Mouse (Mus musculus): ENCODE results near the gene Tmem238l. TPM values are rescaled to one million over a fixed set of nuclear protein-coding genes. Genes with fewer than 3 reads are reported as not detected.

Tmem238l gene
- polyA plus RNA-seq (2011; ENCODE audit: insufficient read length, low read depth, missing spikeins): not detected in 2 replicates

DNA sequence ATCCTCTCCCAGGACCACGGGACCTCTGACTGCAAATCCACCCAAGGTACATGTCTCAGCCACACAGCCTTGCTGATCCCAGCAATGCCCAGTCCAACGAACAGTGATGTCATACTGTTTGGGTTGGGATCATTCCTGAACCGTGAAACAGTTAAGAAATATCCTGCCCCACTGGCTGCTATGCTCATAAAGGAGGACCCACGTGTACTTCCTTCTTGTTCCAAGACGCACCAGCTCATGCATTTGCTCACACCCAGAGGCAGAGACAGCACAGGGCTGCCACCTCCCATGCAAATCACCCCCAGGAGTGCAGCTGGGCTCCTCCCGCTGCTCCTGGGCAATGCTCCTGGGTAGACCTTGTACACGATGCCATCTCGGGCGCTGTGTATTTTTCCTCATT lies at the start of gene Tmem238l:
Tmem238l (plus strand) TSS at position 336 of the 400 bp plus-strand sequence.
- Histone ChIP-seq H3K4me1 (ENCODE audit: control insufficient read depth, insufficient read depth, low read length) (no peaks in the 10 kb centered on the region), H3K4me3 (ENCODE audit: insufficient read depth, low read length) (no peak within 1 kb of the TSS), H3K27ac (ENCODE audit: insufficient read depth, low read length) (no peak within 1 kb of the TSS)
- TF ChIP-seq POLR2A (IDR thresholded peaks at IDR 0.05; ENCODE audit: low read depth, low read length) (no peak), CTCF (IDR thresholded peaks at IDR 0.05; ENCODE audit: borderline replicate concordance, insufficient read depth, low read length) (no peak)

DNA sequence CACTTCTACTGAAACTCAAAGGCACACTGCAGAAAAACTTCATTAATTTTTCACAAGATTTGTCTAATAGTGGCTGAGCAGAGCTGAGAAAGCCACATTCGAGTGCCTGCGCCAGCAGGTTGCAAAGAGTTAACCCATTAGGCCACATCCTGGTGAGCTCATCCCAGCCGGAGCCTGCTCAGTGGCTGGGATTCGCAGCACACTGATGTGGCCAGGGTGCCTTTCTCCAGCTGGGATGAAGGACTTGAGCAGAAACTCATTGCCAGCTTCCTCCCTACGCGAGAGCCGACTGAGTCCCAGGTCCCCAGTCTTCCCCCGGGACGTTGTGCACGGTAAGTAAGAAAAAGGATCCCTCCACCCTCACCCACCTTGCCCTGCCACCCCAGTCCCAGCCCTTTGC lies 44.6 kb upstream of the Tmem238l start, which contains the start of gene Pirt:
Pirt (plus strand) TSS at position 171 of the 400 bp plus-strand sequence.
- no peak for TF ChIP-seq CTCF (IDR thresholded peaks at IDR 0.05; ENCODE audit: borderline replicate concordance, insufficient read depth, low read length)
- TF ChIP-seq POLR2A (IDR thresholded peaks at IDR 0.05; ENCODE audit: low read depth, low read length): no peak
- Histone ChIP-seq H3K4me3 (ENCODE audit: insufficient read depth, low read length) (no peak within 1 kb of the TSS), H3K4me1 (ENCODE audit: control insufficient read depth, insufficient read depth, low read length) (no peaks in the 10 kb centered on the region), H3K27ac (ENCODE audit: insufficient read depth, low read length) (no peak within 1 kb of the TSS)

DNA sequence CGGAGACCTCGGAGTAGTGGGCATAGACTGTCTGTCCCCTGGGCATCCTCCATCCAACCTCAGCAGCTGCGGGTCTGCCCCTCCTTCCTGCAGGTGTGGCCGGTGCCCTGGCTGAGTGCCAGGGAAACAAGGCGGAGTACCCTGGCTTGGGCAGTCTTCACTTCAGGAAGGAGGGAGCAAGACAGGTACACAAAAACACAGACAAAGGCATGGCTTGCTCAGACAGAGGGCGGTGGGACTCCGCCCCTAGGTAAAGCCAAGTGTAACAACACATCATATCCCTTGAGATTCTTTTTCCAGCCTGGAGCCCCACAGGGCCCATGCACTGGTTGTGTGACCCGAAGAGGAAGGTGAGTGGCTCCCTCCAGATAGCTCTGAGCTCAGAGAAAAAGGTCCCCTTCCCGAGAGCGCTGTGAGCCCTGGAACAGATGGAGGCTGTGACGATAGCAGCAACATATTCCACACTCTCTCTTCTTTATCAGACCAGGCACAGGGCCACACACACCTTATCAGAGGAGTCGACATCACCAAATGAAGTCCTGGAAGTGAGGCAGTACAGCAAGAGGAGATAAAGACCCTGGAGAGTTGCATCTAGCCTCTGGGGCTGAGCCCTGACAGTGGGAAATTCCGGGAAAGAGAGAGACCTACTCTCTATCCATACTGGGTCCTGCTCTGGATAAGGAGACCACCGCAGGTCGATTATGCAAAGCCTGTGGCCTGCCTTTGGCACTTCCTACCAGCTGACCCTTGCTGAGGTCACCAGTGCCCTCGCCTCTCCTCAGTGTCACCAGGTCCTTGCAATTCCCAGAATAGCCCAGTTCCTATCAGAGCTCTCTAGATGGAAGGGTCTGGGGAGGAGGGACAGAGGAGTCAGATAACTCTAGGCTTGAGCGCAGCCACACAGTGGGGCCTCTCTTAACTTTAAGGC lies 43.6 kb upstream of the Tmem238l start:
- Histone ChIP-seq H3K27ac (ENCODE audit: insufficient read depth, low read length) (no peak overlapping the region), H3K4me3 (ENCODE audit: insufficient read depth, low read length) (no peak overlapping the region), H3K4me1 (ENCODE audit: control insufficient read depth, insufficient read depth, low read length) (no peaks in the 10 kb centered on the region)
- TF ChIP-seq CTCF (IDR thresholded peaks at IDR 0.05; ENCODE audit: borderline replicate concordance, insufficient read depth, low read length) (no peak), POLR2A (IDR thresholded peaks at IDR 0.05; ENCODE audit: low read depth, low read length) (no peak)

DNA sequence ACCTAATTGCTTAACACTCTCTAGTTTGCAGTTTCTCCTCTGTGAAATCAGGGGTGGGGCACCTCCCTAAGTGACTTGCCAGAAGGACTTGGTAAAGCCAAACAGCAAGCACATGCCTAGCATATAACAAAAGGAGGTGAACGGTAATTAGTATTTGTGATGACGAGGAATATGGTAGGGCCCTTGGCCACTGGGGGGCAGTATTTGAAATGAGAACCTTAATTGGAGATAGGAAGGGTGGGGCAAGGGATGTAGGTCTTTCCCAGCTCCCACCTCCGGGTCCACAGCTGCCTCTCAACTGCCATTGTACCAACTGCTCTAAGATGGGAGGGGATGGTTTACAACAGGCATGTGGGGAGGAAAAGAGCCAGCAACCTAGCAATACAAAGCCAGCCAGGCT lies 42.2 kb upstream of the Tmem238l start:
- Histone ChIP-seq H3K4me1 (ENCODE audit: control insufficient read depth, insufficient read depth, low read length) (no peaks in the 10 kb centered on the region), H3K27ac (ENCODE audit: insufficient read depth, low read length) (no peak overlapping the region), H3K4me3 (ENCODE audit: insufficient read depth, low read length) (no peak overlapping the region)
- no peak for TF ChIP-seq POLR2A (IDR thresholded peaks at IDR 0.05; ENCODE audit: low read depth, low read length)
- no peak for TF ChIP-seq CTCF (IDR thresholded peaks at IDR 0.05; ENCODE audit: borderline replicate concordance, insufficient read depth, low read length)

DNA sequence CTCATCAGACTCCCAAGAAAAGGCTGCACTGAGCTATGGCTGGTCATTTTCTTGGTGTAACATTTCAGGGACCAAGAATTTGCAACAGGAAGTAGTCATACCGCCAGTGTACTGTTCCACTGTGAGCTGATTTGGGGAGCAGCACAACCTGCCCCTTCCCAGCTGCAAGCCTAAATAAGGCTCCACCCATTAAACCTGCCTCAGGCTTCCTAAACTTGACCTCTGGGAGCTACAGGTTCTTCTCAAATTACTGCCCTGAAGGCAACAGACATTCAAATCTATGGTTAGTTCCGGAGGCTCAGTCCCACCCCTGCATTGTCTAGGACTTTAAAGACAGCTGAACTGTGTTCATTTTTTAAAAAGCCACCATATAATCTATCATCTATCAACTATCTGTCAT lies 36.4 kb upstream of the Tmem238l start:
- H3K27ac ChIP-seq (ENCODE audit: insufficient read depth, low read length): no peak overlapping the region
- H3K4me1 ChIP-seq (ENCODE audit: control insufficient read depth, insufficient read depth, low read length): no peaks in the 10 kb centered on the region
- H3K4me3 ChIP-seq (ENCODE audit: insufficient read depth, low read length): no peak overlapping the region
- TF ChIP-seq POLR2A (IDR thresholded peaks at IDR 0.05; ENCODE audit: low read depth, low read length) (no peak), CTCF (IDR thresholded peaks at IDR 0.05; ENCODE audit: borderline replicate concordance, insufficient read depth, low read length) (no peak)

DNA sequence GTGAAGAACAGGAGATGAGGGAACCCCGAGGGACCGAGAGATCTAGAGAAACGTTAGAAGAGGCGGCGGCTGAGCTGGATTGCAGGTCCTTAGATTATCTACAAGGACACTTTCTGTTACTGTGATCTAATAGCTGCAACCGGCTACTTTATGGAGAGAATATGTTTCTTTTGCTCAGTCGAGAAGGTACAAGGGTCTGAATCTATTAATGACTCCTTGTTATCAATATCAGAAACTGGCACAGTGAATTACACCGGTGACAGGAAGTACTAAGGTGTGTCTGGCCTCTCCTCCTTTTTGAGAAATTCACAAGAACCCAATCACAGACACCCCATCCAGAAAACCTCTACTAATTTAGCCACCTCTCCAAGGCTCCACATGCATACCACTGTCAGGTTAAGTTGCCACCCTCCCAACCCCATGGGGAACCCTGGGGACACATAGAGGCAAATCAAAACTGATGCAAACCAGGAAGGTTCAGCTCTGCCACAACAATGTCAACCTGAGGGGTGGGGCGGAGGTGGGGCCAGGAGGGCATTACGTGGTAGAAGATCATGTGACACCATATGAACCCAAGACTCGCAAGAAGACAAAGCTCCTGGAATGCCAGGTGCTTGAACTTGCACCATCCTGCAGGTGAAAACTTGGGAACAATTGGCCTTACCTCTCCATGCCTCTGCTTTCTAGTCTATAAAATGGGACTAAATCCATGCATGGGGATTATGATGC lies 32.2 kb upstream of the Tmem238l start:
- Histone ChIP-seq H3K4me3 (ENCODE audit: insufficient read depth, low read length) (no peak overlapping the region), H3K27ac (ENCODE audit: insufficient read depth, low read length) (no peak overlapping the region), H3K4me1 (ENCODE audit: control insufficient read depth, insufficient read depth, low read length) (no peaks in the 10 kb centered on the region)
- TF ChIP-seq CTCF (IDR thresholded peaks at IDR 0.05; ENCODE audit: borderline replicate concordance, insufficient read depth, low read length) (no peak), POLR2A (IDR thresholded peaks at IDR 0.05; ENCODE audit: low read depth, low read length) (no peak)

DNA sequence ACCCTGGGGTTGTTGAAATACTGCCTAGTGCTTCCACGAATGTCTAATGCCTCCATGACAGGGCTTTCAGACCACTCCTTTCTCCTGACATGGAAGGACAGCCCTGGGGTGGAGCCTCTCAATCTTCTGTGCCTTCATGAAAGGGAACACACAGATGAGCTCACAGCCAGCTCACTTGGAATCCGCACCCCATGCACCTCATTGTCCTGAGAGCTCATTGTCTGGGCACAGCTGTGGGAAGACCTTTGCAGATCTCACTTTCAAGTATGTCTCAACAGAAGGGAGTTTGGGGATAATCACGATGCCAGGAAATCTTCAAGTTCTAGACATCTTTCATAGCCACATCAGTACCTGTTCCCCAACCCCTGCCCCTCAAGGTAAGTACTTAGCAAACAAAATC lies 28.1 kb upstream of the Tmem238l start:
- H3K4me1 ChIP-seq (ENCODE audit: control insufficient read depth, insufficient read depth, low read length): no peaks in the 10 kb centered on the region
- TF ChIP-seq POLR2A (IDR thresholded peaks at IDR 0.05; ENCODE audit: low read depth, low read length): no peak
- TF ChIP-seq CTCF (IDR thresholded peaks at IDR 0.05; ENCODE audit: borderline replicate concordance, insufficient read depth, low read length): no peak
- H3K4me3 ChIP-seq (ENCODE audit: insufficient read depth, low read length): no peak overlapping the region
- no peak overlapping the region for H3K27ac ChIP-seq (ENCODE audit: insufficient read depth, low read length)

DNA sequence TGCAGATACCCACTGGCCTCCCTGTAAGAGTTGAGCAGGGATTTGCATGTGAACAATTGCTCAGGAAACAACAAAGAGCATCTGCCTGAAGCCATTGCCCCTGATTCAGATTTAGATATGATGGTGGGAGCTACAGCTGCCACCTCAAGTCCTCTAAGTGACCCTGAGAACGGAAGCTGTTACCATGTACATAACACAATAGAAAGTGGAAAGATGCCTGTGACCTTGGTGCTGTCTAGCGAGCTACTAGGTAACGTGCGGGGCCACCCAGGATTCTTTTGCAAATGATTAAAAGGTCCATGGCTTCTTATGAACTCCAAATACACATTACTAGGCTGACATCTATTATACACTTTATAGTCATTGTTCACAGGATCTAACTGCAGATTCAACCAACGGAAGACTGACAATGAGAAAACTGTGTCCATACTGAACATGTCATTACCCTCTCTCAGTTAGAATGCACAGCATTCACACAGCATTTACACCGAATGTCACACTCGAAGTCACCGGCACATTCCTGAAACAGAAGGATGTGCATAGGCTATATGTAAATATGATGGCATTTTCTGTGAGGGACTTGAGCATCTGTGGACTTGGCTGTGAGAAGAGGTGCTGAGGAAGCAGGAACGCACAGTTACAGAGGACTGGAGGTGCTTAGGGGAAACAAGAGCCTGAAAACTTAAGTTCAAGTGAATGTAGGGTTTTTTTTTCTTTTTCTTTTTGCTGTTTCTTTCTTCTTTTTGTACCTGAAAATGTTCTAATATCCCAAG lies 23.4 kb upstream of the Tmem238l start:
- H3K4me3 ChIP-seq (ENCODE audit: insufficient read depth, low read length): no peak overlapping the region
- H3K4me1 ChIP-seq (ENCODE audit: control insufficient read depth, insufficient read depth, low read length): no peaks in the 10 kb centered on the region
- no peak overlapping the region for H3K27ac ChIP-seq (ENCODE audit: insufficient read depth, low read length)
- no peak for TF ChIP-seq POLR2A (IDR thresholded peaks at IDR 0.05; ENCODE audit: low read depth, low read length)
- TF ChIP-seq CTCF (IDR thresholded peaks at IDR 0.05; ENCODE audit: borderline replicate concordance, insufficient read depth, low read length): no peak

DNA sequence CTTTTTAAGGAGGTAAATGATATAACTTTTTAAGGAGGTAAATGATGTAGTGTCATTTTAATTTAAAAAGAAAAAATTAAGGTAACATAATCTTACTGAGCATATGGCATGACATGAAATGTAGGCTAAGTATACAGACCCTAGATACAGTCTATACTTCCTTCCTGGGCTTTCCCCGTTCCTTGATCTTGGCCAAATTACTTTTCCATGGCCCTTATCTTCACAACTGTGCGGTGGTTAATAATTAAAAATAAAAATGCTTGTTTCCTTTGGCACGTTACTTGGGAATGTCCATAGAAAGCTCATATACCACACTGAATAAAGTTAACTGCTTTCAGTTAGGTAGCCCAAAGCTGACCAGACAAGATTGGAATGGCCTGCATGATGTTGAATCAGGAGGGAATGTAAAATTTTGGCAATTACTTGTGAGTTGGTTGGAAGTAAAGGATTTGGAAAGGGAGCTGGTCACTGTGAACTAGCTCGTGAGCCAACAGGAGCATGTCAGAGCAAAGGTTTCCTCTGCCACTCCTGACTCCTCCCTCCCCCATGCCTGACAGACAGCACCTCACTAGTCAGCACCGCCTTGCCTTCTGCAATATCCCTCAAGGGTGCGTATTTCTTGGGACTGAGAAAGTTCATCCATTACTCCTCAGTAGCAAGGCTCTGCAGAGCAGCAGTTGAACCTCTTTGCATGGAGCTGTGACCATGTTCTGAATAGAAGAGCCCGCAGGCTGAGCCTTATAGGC lies 21.8 kb upstream of the Tmem238l start:
- no peak for TF ChIP-seq POLR2A (IDR thresholded peaks at IDR 0.05; ENCODE audit: low read depth, low read length)
- no peak for TF ChIP-seq CTCF (IDR thresholded peaks at IDR 0.05; ENCODE audit: borderline replicate concordance, insufficient read depth, low read length)
- H3K4me1 ChIP-seq (ENCODE audit: control insufficient read depth, insufficient read depth, low read length): no peaks in the 10 kb centered on the region
- no peak overlapping the region for H3K4me3 ChIP-seq (ENCODE audit: insufficient read depth, low read length)
- no peak overlapping the region for H3K27ac ChIP-seq (ENCODE audit: insufficient read depth, low read length)
